Mouse (Mus musculus): ENCODE measurements at regions not wholly inside any gene's neighbourhood (a gene's known extent, or its start where the extent isn't known, plus 50 kb on each side); places are given as distances from the start of the nearest gene placed in this dataset.

- DNase-seq (ENCODE audit: low read depth, low spot score), result no peak
These were observed 364.2 kb upstream of the Mgmt start for GRCm38 (mm10) chr7:136530006-136530785.

GRCm38 (mm10) chr7:136531301-136531700 lies 363.1 kb upstream of the Mgmt start:
- no peak for DNase-seq (ENCODE audit: low read depth, low spot score)

- DNase-seq (ENCODE audit: low read depth, low spot score), result no peak
These were observed 352.3 kb upstream of the Mgmt start for GRCm38 (mm10) chr7:136541876-136542655.

- no peak for DNase-seq (ENCODE audit: low read depth, low spot score)
These were observed 351.5 kb upstream of the Mgmt start for GRCm38 (mm10) chr7:136542896-136543295.

- no peak for DNase-seq (ENCODE audit: low read depth, low spot score)
These were observed 346.6 kb upstream of the Mgmt start for GRCm38 (mm10) chr7:136547837-136548236.

- DNase-seq (ENCODE audit: low read depth, low spot score), result no peak
These were observed 338.0 kb upstream of the Mgmt start for GRCm38 (mm10) chr7:136556436-136556835.

- DNase-seq (ENCODE audit: low read depth, low spot score), result no peak
These were observed 334.9 kb upstream of the Mgmt start for GRCm38 (mm10) chr7:136559536-136559935.

GRCm38 (mm10) chr7:136570911-136571310 lies 323.5 kb upstream of the Mgmt start:
- no peak for DNase-seq (ENCODE audit: low read depth, low spot score)

GRCm38 (mm10) chr7:136581896-136582295 lies 312.5 kb upstream of the Mgmt start:
- no peak for DNase-seq (ENCODE audit: low read depth, low spot score)

- no peak for DNase-seq (ENCODE audit: low read depth, low spot score)
These were observed 310.1 kb upstream of the Mgmt start for GRCm38 (mm10) chr7:136584361-136584760.

- DNase-seq (ENCODE audit: low read depth, low spot score), result peak; percentile 28
These were observed 305.9 kb upstream of the Mgmt start for GRCm38 (mm10) chr7:136588491-136588890.

- no peak for DNase-seq (ENCODE audit: low read depth, low spot score)
These were observed 303.5 kb upstream of the Mgmt start for GRCm38 (mm10) chr7:136590947-136591346.

- DNase-seq (ENCODE audit: low read depth, low spot score), result peak; percentile 73
These were observed 286.9 kb upstream of the Mgmt start for GRCm38 (mm10) chr7:136607278-136608120.

GRCm38 (mm10) chr7:136613496-136613895 lies 280.9 kb upstream of the Mgmt start:
- no peak for DNase-seq (ENCODE audit: low read depth, low spot score)

- DNase-seq (ENCODE audit: low read depth, low spot score), result no peak
These were observed 269.9 kb upstream of the Mgmt start for GRCm38 (mm10) chr7:136624496-136624895.

GRCm38 (mm10) chr7:136631089-136631488 lies 263.3 kb upstream of the Mgmt start:
- no peak for DNase-seq (ENCODE audit: low read depth, low spot score)

GRCm38 (mm10) chr7:136640160-136640559 lies 254.3 kb upstream of the Mgmt start:
- peak; percentile 35 for DNase-seq (ENCODE audit: low read depth, low spot score)

- DNase-seq (ENCODE audit: low read depth, low spot score), result no peak
These were observed 253.6 kb upstream of the Mgmt start for GRCm38 (mm10) chr7:136640771-136641170.

GRCm38 (mm10) chr7:136649796-136650195 lies 244.6 kb upstream of the Mgmt start:
- DNase-seq (ENCODE audit: low read depth, low spot score), result no peak

GRCm38 (mm10) chr7:136659930-136660329 lies 234.5 kb upstream of the Mgmt start:
- no peak for DNase-seq (ENCODE audit: low read depth, low spot score)

- no peak for DNase-seq (ENCODE audit: low read depth, low spot score)
These were observed 234.0 kb upstream of the Mgmt start for GRCm38 (mm10) chr7:136660401-136660800.

All from forelimb bud, embryonic 11.5 days (tissue).